Mouse (Mus musculus) lung, postnatal 10 days (tissue): ENCODE measurements at regions not wholly inside any gene's neighbourhood (a gene's known extent, or its start where the extent isn't known, plus 50 kb on each side); places are given as distances from the start of the nearest gene placed in this dataset.
A peak's percentile ranks its signal among the peaks of the same experiment; 100 is the strongest.

Experiments
- DNase-seq: peaks from one replicate; pipeline ENCODE4 v3.0.0; 2021

DNA sequence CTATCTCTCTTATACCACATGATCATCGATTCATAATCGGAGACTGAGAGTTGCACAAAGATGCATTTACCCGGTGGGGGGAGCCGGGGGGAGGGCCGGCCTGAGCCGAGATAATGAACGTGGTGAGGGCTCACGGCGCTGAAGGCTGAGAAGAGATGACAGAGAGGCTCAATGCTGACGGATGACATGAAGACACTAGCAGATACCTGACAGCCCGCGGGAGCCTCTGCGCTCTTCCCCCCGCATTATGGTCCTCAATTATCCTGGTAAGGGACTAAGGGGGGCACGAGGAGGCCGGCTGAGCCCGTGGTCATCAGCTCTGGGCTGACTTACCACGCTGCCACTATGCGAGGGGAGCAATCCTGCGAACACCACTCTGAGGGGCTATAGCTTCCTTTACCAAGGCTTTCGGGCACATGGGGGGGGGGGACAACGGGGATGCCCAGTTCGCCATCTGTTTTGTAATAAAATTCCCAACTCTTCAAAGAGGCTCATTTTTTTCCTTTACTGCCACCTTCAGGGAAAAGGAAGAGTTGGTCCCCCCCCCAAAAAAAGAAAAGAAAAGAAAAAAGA, 430.3 kb downstream of the Zfp536 start:
- no peak for DNase-seq

- DNase-seq = no peak
These were observed 429.7 kb downstream of the Zfp536 start for GRCm38 (mm10) chr7:37343691-37344233.

DNA sequence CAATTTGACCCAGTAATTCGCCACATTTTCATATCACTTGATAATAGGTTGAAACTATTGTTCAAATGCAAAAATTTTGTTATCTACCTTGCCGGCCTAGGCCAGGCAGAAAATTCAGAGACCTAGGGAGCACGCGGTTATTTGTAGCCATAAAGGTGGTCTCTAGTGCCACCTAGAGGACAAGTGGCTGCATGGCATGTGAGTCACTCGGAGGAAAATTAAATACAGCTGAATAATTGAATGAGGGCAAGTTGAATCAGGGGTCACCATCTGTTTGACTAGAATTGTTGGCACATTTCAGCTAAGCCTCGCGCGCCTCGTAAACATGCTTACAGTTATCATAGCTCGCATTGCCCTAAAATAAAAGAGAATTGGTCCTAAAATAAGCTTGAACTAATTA, 427.4 kb downstream of the Zfp536 start:
- peak; percentile 82 for DNase-seq

- DNase-seq = peak; percentile 93
These were observed 415.6 kb downstream of the Zfp536 start for GRCm38 (mm10) chr7:37357647-37358395.

- DNase-seq = no peak
These were observed 414.9 kb downstream of the Zfp536 start for GRCm38 (mm10) chr7:37358492-37358891.

- DNase-seq = no peak
These were observed 414.0 kb downstream of the Zfp536 start for GRCm38 (mm10) chr7:37359473-37359872.

- DNase-seq = peak; percentile 56
These were observed 413.3 kb downstream of the Zfp536 start for GRCm38 (mm10) chr7:37360171-37360570.

DNA sequence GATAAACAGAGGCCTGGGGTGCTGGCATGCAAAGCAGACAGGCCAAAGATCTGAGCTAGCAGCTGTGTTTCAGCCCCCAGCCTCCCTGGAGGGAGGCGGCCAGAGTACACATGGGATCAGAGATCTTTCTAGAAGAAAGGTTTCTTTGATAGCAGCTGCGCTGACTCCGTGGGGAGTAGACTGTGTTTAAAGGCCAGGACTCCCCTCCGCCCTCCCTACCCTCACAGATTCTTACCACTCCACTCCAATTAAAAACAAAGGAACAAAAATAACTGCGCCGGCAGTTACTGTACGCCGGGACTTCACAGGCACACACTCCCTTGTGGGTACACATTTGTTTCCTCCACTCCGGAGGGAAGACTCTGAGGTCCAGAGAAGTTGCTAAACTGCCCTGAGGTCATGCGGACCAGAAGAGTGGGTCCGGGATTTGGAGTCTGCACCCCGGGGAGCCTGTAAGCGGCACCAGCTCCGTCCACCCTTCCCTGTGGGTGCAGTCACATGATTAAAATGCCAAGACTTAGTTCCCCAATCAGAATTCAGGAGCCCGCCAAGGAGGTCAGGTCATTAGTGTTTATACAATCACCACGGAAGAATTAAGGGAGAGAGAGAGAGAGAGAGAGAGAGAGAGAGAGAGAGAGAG, 411.5 kb downstream of the Zfp536 start:
- peak; percentile 61 for DNase-seq

DNA sequence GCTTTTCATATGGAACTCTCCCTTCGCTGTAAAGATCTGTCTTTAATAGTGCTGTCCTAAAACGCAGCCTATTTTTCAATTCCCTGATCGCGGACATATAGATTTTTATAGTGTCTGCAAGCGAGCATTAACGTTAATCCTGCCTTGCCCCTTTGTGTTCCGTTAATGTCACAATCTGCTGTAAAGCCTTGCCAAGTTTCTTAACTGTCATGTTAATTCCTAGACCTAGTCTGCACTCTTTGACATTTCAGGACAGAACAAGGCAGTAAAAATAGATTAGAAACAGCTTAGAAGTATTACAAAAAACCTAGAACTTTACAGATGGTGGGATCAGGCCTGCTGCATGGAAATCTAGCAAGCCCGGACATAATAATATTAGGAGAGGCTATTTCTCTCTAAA, 410.6 kb downstream of the Zfp536 start:
- no peak for DNase-seq

DNA sequence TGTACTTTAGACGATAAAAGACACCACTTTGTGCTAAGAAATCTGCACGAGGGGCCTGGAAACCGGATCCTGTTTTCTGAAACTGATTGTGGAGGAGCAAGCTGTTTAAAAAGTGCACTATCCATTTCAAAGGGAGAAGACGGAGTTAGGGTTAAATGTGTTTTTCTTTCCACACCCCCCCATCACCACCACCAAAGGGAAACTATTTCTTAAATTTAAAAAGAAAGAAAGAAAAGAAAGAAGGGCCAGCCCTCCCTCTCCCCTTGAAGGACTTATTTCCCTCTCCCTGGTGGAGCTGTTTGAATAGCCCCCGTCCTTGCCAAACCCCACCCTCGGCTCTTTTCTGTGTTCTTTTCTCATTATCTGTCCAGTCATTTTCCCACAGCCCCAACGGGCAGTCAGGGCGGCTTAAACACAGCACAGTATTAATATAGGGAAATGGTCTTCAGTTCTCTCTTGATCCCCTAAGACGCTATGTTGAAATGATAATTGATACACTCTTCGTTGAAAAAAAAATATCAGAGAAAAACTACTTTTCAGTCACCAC, 409.7 kb downstream of the Zfp536 start:
- DNase-seq = peak; percentile 42

DNA sequence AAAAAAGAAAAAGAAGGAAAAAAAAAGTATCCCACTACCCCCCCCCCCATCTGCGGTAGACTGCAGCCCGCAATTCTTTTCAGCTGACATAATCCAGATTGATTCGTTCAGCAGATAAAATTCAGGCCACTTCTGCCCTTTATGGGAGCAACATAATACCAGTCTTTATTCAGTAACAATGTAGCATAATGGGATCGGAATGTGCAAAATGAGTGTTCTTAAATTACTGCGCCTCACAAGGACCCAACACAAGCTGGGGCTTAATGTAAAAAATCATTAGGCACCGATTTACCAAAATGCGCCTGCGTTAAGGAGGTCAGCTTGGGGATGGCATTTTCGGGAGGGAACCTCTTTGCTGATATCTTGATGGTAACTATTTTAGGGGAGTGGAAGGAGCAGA, 409.2 kb downstream of the Zfp536 start:
- no peak for DNase-seq

DNA sequence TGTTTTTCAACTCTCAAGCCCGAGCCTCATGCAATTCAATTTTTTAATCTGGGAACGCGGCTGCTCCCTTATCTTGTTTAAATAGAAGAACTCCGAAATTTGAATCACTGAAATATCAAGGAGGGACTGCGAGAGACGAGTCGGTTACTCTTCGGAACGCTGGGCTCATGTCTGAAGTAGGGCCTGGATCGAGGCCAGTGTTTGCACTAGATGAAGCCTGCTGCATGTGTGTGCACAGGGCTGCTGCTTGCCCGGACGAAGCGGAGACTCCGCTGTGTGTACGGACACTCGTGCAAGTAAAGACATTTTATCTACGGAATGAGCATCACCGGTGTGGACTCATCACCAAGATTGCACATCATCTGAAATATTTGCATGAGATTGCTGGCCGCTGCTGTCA, 407.4 kb downstream of the Zfp536 start:
- DNase-seq = peak; percentile 56

GRCm38 (mm10) chr7:37369698-37370097, 403.7 kb downstream of the Zfp536 start:
- peak; percentile 24 for DNase-seq

- peak; percentile 86 for DNase-seq
These were observed 399.6 kb downstream of the Zfp536 start for GRCm38 (mm10) chr7:37373864-37374263.

DNA sequence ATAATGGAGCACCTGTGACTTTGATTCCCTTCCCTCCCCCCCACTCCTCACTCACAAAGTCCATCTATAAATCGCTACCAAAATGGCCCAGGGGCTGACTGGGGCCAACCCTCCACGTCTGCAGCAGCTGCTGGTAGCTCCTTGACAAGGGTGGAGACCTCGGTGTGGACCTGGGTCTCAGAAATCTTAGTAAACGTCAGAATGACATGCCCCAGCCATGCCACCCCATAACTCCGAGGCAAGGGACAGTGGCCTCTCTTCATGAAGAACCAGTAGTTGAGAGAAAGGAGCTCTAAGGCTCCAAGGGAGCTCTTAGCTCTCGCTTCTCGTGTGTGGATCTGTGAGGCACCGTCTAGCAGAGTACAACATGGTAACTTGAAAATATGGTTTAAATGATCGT, 398.4 kb downstream of the Zfp536 start:
- no peak for DNase-seq

DNA sequence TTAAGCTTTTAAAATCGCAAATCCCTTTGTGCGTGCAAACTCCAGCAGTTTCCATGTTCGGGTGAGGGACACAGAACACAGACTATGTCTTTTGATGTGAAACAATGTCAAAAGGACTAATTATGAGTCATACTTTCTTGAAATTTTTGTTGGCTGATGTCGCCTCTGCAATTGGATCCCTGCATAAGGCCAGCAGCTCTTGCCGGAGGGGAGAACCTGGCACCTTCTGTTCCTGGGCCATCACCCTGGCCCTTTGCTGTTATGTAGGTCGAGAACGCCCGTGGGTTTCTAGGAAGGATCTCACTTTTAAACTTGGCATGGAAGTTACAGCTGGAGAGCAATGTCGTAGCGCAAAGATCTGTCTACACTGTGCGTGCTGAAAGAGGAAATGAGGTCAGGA, 397.9 kb downstream of the Zfp536 start:
- no peak for DNase-seq

GRCm38 (mm10) chr7:37376207-37376606, 397.2 kb downstream of the Zfp536 start:
- no peak for DNase-seq

- no peak for DNase-seq
These were observed 395.4 kb downstream of the Zfp536 start for GRCm38 (mm10) chr7:37377889-37378521.

DNA sequence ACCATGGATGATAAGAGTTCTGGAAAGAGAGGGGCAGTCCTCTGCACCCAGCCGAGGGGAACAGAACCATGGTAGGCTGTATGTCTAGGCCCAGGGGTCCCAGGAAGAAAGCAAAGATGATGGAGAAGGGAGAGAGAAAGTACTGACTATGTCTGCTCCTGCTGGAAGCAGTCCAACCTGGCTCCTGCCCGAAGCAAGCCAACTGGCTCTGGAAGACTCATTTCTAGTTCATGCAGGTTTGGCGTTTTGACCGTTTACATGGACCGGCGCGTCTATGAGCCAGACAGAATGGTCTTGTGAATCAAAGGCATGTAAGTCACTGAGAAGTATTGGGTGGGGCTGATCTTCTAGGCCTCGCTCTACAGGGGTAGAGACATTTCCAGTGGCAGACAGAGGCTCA, 385.6 kb downstream of the Zfp536 start:
- no peak for DNase-seq

- no peak for DNase-seq
These were observed 384.4 kb downstream of the Zfp536 start for GRCm38 (mm10) chr7:37388843-37389702.

DNA sequence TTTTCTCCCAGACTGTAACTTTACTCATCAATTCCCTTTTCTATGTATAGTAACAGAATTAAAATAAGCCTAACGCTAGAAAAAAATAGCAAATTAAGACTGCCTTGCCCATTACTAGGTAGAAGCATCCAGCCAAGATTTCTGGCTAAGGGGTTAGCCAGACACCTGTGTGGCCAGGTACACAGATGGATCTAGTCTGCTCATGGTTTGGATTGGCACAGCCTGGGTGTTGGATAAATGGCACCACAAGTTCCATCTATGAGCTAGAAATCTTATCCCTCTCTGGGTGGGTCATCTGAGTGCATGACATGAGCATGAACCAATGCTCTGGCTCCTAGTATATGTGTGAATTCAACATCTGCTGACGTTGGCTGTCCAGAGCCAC, 383.7 kb downstream of the Zfp536 start:
- DNase-seq = no peak

DNA sequence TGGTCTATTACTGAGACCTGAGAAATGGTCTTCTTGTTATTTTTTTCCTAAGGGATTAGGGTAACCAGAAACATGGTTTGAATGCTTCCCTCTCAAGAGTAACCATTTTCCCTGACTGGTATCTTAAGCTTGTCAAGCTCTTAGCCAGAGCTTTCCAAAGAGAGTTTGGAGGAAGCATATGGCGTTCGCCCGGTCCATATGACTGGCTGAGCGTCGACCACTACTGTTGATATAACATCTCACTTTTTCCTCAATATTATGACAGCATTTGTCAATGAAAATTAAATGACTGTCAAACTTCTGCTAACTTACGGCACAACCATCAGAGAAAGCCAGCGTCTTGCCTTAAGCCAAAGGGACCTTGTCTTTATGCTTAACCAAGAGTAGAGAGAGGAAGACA, 383.2 kb downstream of the Zfp536 start:
- DNase-seq = no peak
